Mouse (Mus musculus): ENCODE data around the gene Alkbh5.

- TF ChIP-seq CTCF (IDR thresholded peaks at IDR 0.05; ENCODE audit: low read depth): no peak
- TF ChIP-seq EP300 (IDR thresholded peaks at IDR 0.05; ENCODE audit: low read depth): no peak
Observed at GRCm38 (mm10) chr11:60539540-60539939, 3.4 kb downstream of the Alkbh5 start.

All from heart, postnatal 0 days (tissue).